Mouse (Mus musculus) midbrain, embryonic 12.5 days (tissue): ENCODE data around the gene Samt2. TPM values are rescaled to one million over a fixed set of nuclear protein-coding genes. Genes with fewer than 3 reads are reported as not detected.
"Not testable (repeated sequence)": the region's sequence is repeated elsewhere in the genome, so short reads cannot be mapped to it uniquely, and the experiment has no call there.

Experiments used
- ATAC-seq: fragments of 200-750 bp; cut with Nextera tagmentation; 2 replicates; pipeline ENCODE4 v1.8.0; 2017; ENCODE audit warnings: low read depth, moderate TSS enrichment, moderate library complexity; ENCODE audit not compliant: low FRiP score
- H3K27ac ChIP-seq: fragments of 300-500 bp; sonication (generic); replicated peaks from 2 replicates; pipeline ENCODE4 v1.5.1; 2016; ENCODE audit warnings: mild to moderate bottlenecking
- H3K27me3 ChIP-seq: fragments of 300-500 bp; sonication (generic); 2 replicates; pipeline ENCODE4 v1.6.1; 2016; ENCODE audit warnings: mild to moderate bottlenecking
- H3K36me3 ChIP-seq: fragments of 300-500 bp; sonication (generic); 2 replicates; pipeline ENCODE4 v1.6.1; 2016
- H3K4me1 ChIP-seq: fragments of 300-500 bp; sonication (generic); 2 replicates; pipeline ENCODE4 v1.6.1; 2016
- H3K4me2 ChIP-seq: fragments of 300-500 bp; sonication (generic); replicated peaks from 2 replicates; pipeline ENCODE4 v1.6.1; 2016; ENCODE audit warnings: mild to moderate bottlenecking, moderate library complexity
- H3K4me3 ChIP-seq: fragments of 300-500 bp; sonication (generic); 2 replicates; pipeline ENCODE4 v1.5.1; 2016; ENCODE audit warnings: mild to moderate bottlenecking
- H3K9ac ChIP-seq: fragments of 300-500 bp; sonication (generic); replicated peaks from 2 replicates; pipeline ENCODE4 v1.6.1; 2016; ENCODE audit warnings: mild to moderate bottlenecking, moderate library complexity
- H3K9me3 ChIP-seq: fragments of 300-500 bp; sonication (generic); 2 replicates; pipeline ENCODE4 v1.6.1; 2016; ENCODE audit warnings: mild to moderate bottlenecking
- WGBS: fragments of 180-500 bp; shearing (Covaris S2); methylation state at CpG from one replicate; pipeline ENCODE4 v1.1.7; 2016; 5-methylcytosine and 5-hydroxymethylcytosine counted together
- polyA plus RNA-seq: library from polyadenylated mRNA; unstranded; fragments of >200 nt; fragmentation: Nextera tagmentation; extraction: Ambion mirVana; gene quantifications from 2 replicates; pipeline ENCODE4 v1.2.1, GENCODE M21; 2016

Samt2 gene
- not detected in 2 replicates for polyA plus RNA-seq

- H3K9ac ChIP-seq, H3K27me3 ChIP-seq, H3K4me1 ChIP-seq, ATAC-seq, H3K4me2 ChIP-seq, H3K9me3 ChIP-seq, H3K4me3 ChIP-seq, H3K36me3 ChIP-seq, H3K27ac ChIP-seq: not testable (repeated sequence)
- WGBS, result 80% methylated on average over 2 of the region's 2 CpGs
These were observed at the start of gene Samt2 for GRCm38 (mm10) chrX:154579260-154579659. Samt2 (minus strand) TSS chrX:154579360.

Other genes with a start within 250 kb of the Samt2 start
- gene 4930524N10Rik, start 236.0 kb downstream of the Samt2 start, polyA plus RNA-seq, result not detected in 2 replicates
- gene Samt4, start 97.4 kb downstream of the Samt2 start, polyA plus RNA-seq, result not detected in 2 replicates